Mouse (Mus musculus): ENCODE results near the gene Pgm5. TPM values are rescaled to one million over a fixed set of nuclear protein-coding genes. Genes with fewer than 3 reads are reported as not detected.

The Pgm5 gene
- total and polyA plus RNA-seq, 2 experiments from 2014 or later = 0.39 to 4.8 TPM

DNA sequence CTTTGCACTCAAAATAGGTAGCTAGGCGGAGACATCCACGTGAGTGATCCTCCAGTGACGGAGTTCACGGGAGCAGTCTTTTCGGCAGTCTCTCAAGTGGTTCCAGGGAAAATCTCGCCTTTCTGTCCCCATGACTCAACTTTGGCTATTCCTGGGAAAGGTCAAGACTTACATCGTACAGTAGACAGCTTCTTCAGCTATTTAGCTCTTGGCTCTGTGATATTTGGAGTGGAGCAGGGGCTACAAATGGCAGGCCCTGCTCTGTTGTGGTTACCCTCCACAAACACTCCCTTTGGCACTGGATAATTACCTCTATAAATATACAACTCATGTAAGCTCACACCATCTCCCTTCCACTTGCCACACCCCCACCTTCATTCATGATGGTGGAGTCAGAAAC is 185.2 kb downstream of the Pgm5 start:
- Histone ChIP-seq H3K27ac (ENCODE audit: low read depth, low read length) (no peak overlapping the region), H3K4me3 (ENCODE audit: low read depth, low read length) (no peak overlapping the region), H3K4me1 (ENCODE audit: insufficient read depth) (no peaks in the 10 kb centered on the region), H3K4me2 (ENCODE audit: low read depth) (no peak overlapping the region), H3K9me3 (ENCODE audit: low read length) (no peaks in the 10 kb centered on the region), H3K27me3 (ENCODE audit: insufficient read depth, low read length) (no peaks in the 10 kb centered on the region), H3K9ac (no peak overlapping the region), H3K36me3 (ENCODE audit: insufficient read depth) (no peaks in the 10 kb centered on the region)
- TF ChIP-seq CTCF (IDR thresholded peaks at IDR 0.05; ENCODE audit: low read depth) = no peak
- 89% methylated on average over 7 of the region's 7 CpGs for WGBS
- no peak for DNase-seq
- no peak for ATAC-seq

DNA sequence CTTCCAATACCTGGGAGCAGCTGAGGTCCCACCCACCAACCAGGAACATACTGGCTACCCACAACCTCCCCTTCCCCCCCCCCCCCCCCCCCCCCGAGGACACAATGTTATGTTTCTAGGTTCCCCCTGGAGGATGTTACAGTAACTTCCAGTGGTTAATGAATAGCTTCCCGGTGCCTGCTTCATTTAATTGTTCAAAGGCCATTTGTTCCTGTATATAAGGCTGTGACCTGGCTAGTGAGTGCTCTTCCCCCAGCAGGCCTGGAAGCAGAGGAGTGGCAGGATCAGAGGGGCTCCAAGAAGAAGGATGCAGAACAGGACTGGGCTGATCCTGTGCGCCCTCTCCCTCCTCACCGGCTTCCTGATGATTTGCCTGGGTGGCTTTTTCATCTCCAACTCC is 187.9 kb downstream of the Pgm5 start, which contains the start of gene Tmem252:
Gene Tmem252, plus strand, starts transcription at position 247 of the 400 bp plus-strand sequence.
- DNase-seq (no peak), ATAC-seq (no peak)
- Histone ChIP-seq H3K27me3 (ENCODE audit: insufficient read depth, low read length) (no peaks in the 10 kb centered on the region), H3K4me1 (ENCODE audit: insufficient read depth) (no peaks in the 10 kb centered on the region), H3K9ac (no peak within 1 kb of the TSS), H3K4me2 (ENCODE audit: low read depth) (no peak within 1 kb of the TSS), H3K27ac (ENCODE audit: low read depth, low read length) (no peak within 1 kb of the TSS), H3K9me3 (ENCODE audit: low read length) (no peaks in the 10 kb centered on the region), H3K36me3 (ENCODE audit: insufficient read depth) (no peaks in the 10 kb centered on the region), H3K4me3 (ENCODE audit: low read depth, low read length) (no peak within 1 kb of the TSS)
- WGBS = 64% methylated on average over 4 of the region's 4 CpGs
- TF ChIP-seq CTCF (IDR thresholded peaks at IDR 0.05; ENCODE audit: low read depth) = no peak

- no peaks in the 10 kb centered on the region for H3K36me3 ChIP-seq (ENCODE audit: insufficient read depth)
- DNase-seq (no peak), ATAC-seq (no peak)
- no peaks in the 10 kb centered on the region for H3K4me1 ChIP-seq (ENCODE audit: insufficient read depth)
- H3K9ac ChIP-seq = no peak overlapping the region
- H3K4me2 ChIP-seq (ENCODE audit: low read depth) = no peak overlapping the region
- 74% methylated on average over 10 of the region's 10 CpGs for WGBS
- no peak for TF ChIP-seq CTCF (IDR thresholded peaks at IDR 0.05; ENCODE audit: low read depth)
- no peak overlapping the region for H3K4me3 ChIP-seq (ENCODE audit: low read depth, low read length)
- no peaks in the 10 kb centered on the region for H3K9me3 ChIP-seq (ENCODE audit: low read length)
- no peaks in the 10 kb centered on the region for H3K27me3 ChIP-seq (ENCODE audit: insufficient read depth, low read length)
- H3K27ac ChIP-seq (ENCODE audit: low read depth, low read length) = no peak overlapping the region
These were observed 188.3 kb downstream of the Pgm5 start for GRCm38 (mm10) chr19:24673331-24673730.

DNA sequence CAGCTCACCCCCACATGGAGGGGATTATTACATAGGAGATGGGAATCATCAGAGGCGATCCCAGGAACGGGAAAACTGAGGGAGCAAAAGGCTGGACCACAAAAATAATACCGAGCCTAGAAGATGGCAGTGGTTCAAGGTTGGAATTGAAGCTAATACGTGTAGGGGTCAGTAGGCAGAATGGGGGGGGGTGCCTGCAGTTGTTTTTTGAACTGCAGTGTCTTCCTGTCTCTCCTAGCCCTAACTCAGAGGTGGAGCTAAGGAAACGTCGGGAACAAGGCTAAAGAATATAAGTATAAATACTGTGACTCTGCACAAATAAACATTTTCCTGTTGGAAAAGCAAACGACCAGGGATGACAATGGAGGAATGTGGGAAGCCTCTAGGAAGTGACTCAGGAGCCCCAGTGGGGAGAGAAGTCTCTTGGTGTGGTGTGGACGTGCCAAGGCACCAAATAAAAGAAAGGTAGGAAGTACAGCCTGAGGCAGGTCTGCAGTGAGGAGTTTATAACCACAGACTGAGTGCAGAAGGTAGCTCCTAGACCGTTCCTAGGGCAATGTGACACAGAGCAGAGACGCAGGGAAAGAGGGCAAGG is 189.2 kb downstream of the Pgm5 start:
- H3K9ac ChIP-seq = no peak overlapping the region
- WGBS = 79% methylated on average over 10 of the region's 10 CpGs
- no peaks in the 10 kb centered on the region for H3K27me3 ChIP-seq (ENCODE audit: insufficient read depth, low read length)
- no peaks in the 10 kb centered on the region for H3K4me1 ChIP-seq (ENCODE audit: insufficient read depth)
- no peaks in the 10 kb centered on the region for H3K36me3 ChIP-seq (ENCODE audit: insufficient read depth)
- no peak overlapping the region for H3K27ac ChIP-seq (ENCODE audit: low read depth, low read length)
- H3K9me3 ChIP-seq (ENCODE audit: low read length) = no peaks in the 10 kb centered on the region
- DNase-seq = no peak
- ATAC-seq = no peak
- no peak overlapping the region for H3K4me3 ChIP-seq (ENCODE audit: low read depth, low read length)
- H3K4me2 ChIP-seq (ENCODE audit: low read depth) = no peak overlapping the region
- no peak for TF ChIP-seq CTCF (IDR thresholded peaks at IDR 0.05; ENCODE audit: low read depth)

DNA sequence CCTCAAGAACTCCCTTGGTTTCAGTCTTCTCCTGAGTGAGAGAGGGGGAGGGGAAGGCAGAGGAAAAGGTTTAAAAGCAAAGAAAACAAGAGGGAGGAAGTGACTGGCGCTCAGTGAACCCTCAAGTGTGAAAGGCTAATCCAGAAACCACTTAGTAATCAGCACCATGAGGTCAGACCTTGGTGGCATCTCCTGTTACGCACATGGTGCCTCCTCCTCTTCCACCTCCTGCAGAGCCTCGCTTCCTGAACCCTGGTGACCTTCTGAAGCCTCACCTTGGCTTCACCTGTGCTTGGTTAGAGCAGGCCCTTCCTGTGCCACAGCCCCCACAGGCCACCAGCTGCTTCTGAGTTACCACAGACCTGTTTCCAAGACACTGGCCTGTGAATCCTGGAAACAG is 190.1 kb downstream of the Pgm5 start:
- no peaks in the 10 kb centered on the region for H3K4me1 ChIP-seq (ENCODE audit: insufficient read depth)
- TF ChIP-seq CTCF (IDR thresholded peaks at IDR 0.05; ENCODE audit: low read depth) = no peak
- DNase-seq (no peak), ATAC-seq (no peak)
- no peaks in the 10 kb centered on the region for H3K9me3 ChIP-seq (ENCODE audit: low read length)
- no peaks in the 10 kb centered on the region for H3K36me3 ChIP-seq (ENCODE audit: insufficient read depth)
- no peaks in the 10 kb centered on the region for H3K27me3 ChIP-seq (ENCODE audit: insufficient read depth, low read length)
- WGBS = 65% methylated on average over 3 of the region's 3 CpGs
- no peak overlapping the region for H3K4me2 ChIP-seq (ENCODE audit: low read depth)
- H3K4me3 ChIP-seq (ENCODE audit: low read depth, low read length) = no peak overlapping the region
- no peak overlapping the region for H3K9ac ChIP-seq
- H3K27ac ChIP-seq (ENCODE audit: low read depth, low read length) = no peak overlapping the region

DNA sequence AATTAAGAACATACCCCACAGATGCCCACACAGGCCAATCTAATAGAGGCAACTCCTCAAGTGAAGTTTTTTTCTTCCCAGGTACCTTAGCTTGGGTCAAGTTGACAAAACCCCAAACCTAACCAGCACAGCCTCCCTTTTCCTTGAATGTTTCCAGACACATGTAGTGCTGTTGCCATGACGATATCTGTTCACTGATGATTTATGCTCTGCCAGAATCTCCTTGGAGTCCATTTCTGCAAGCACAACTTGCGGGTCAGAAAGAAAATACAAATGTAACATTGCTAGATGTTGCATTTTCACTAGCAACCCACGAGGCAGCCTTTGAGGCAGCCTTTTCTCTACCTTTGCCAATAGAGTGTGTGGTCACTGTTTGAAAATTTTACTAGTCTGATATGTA is 194.1 kb downstream of the Pgm5 start:
- ATAC-seq (no peak), DNase-seq (peak; percentile 26)
- no peaks in the 10 kb centered on the region for H3K9me3 ChIP-seq (ENCODE audit: low read length)
- no peaks in the 10 kb centered on the region for H3K4me1 ChIP-seq (ENCODE audit: insufficient read depth)
- no peaks in the 10 kb centered on the region for H3K27me3 ChIP-seq (ENCODE audit: insufficient read depth, low read length)
- TF ChIP-seq CTCF (IDR thresholded peaks at IDR 0.05; ENCODE audit: low read depth) = no peak
- H3K36me3 ChIP-seq (ENCODE audit: insufficient read depth) = no peaks in the 10 kb centered on the region
- H3K4me3 ChIP-seq (ENCODE audit: low read depth, low read length) = no peak overlapping the region
- no peak overlapping the region for H3K27ac ChIP-seq (ENCODE audit: low read depth, low read length)
- no peak overlapping the region for H3K9ac ChIP-seq
- 52% methylated on average over 3 of the region's 3 CpGs for WGBS
- H3K4me2 ChIP-seq (ENCODE audit: low read depth) = no peak overlapping the region

GRCm38 (mm10) chr19:24665771-24666170 is 195.9 kb downstream of the Pgm5 start:
- ATAC-seq (no peak; the same call in 1 of the 2 replicates), DNase-seq (no peak)
- no peak for TF ChIP-seq CTCF (IDR thresholded peaks at IDR 0.05; ENCODE audit: low read depth)
- no peaks in the 10 kb centered on the region for H3K9me3 ChIP-seq (ENCODE audit: low read length)
- no peak overlapping the region for H3K9ac ChIP-seq
- no peak overlapping the region for H3K4me3 ChIP-seq (ENCODE audit: low read depth, low read length)
- no peak overlapping the region for H3K27ac ChIP-seq (ENCODE audit: low read depth, low read length)
- H3K4me1 ChIP-seq (ENCODE audit: insufficient read depth) = no peaks in the 10 kb centered on the region
- WGBS = 70% methylated on average over 11 of the region's 11 CpGs
- no peaks in the 10 kb centered on the region for H3K27me3 ChIP-seq (ENCODE audit: insufficient read depth, low read length)
- no peak overlapping the region for H3K4me2 ChIP-seq (ENCODE audit: low read depth)
- no peaks in the 10 kb centered on the region for H3K36me3 ChIP-seq (ENCODE audit: insufficient read depth)

Data from forebrain, postnatal 0 days (tissue).